Mouse (Mus musculus) heart, adult 9 months (tissue): ENCODE measurements around the gene Tapbpl.
A peak's percentile ranks its signal among the peaks of the same experiment; 100 is the strongest.

ENCODE experiments used
- DNase-seq, 2 experiments: peaks; one replicate each; pipeline ENCODE4 v3.0.0; 2022; ENCODE audit warnings: low spot score in 2 of 2

Tapbpl gene

GRCm38 (mm10) chr6:125239547-125239946 is 7.9 kb upstream of the Tapbpl start:
- no peak for DNase-seq

GRCm38 (mm10) chr6:125238396-125238795 is 6.7 kb upstream of the Tapbpl start:
- no peak for DNase-seq

DNA sequence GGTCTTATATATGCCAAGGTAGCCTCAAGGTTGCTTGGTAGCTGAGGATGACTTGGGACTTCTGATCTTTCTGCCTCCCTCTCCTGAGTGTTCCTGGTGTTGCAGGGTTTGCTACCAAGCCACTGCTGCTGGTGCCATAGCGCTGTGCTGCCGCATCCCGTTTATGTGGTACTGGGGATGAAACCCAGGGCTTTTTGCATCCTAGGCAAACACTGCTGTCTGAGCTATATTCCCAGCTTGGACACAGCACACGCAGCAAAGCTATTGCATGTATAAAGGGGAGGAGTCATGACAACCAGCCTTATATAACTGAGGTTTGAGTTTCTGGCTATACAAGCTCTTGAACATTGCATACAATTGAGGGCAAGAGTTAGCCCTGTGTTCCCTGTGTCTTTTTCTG is 5.8 kb upstream of the Tapbpl start:
- DNase-seq = no peak

GRCm38 (mm10) chr6:125236782-125237181 is 5.1 kb upstream of the Tapbpl start, which contains the start of gene Cd27:
Gene Cd27, minus strand, starts transcription at chr6:125237010.
- DNase-seq = no peak

- DNase-seq = no peak
Observed at GRCm38 (mm10) chr6:125236341-125236740, 4.7 kb upstream of the Tapbpl start.

GRCm38 (mm10) chr6:125234520-125234828 is 2.8 kb upstream of the Tapbpl start:
- DNase-seq = no peak

DNA sequence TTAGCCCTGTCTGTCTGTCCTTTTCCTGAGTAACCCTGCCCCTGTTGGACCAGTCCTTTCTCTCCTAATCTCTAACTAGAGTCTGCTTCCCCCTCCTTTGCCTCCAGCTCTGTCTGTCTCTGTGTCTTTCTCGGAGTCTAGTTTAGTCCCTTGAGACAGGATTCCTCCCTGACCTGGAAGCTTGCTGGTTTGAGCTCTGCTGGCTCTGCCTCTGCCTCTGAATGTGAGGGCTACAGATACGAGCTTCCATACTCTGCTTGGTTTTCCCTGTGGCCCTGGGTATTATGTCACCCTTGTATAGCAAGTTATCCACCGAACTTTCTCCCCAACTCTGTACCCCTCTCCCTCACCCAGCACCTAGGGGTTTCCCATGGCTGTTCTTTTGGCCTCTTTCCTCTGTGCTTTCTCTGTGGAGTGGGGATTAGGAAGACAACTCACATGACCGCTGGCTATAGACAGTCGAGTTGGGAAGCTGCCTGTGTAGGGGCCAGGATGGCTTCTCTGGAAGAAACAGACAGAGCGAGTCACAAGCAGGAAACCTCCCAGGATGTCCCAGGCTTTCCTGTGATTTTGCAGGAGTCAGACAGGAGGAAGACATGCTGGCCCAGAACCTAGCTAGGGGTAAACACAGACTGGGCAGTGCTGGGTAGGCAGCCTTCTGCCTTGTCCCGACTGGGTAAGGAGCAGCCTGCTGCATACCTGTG is 2.3 kb upstream of the Tapbpl start:
- peak in 1 of 2 experiments; percentile 19 for DNase-seq

- no peak for DNase-seq
Observed at GRCm38 (mm10) chr6:125232516-125232915, 856 bp upstream of the Tapbpl start.

GRCm38 (mm10) chr6:125232045-125232437 is 381 bp upstream of the Tapbpl start:
- no peak for DNase-seq

DNA sequence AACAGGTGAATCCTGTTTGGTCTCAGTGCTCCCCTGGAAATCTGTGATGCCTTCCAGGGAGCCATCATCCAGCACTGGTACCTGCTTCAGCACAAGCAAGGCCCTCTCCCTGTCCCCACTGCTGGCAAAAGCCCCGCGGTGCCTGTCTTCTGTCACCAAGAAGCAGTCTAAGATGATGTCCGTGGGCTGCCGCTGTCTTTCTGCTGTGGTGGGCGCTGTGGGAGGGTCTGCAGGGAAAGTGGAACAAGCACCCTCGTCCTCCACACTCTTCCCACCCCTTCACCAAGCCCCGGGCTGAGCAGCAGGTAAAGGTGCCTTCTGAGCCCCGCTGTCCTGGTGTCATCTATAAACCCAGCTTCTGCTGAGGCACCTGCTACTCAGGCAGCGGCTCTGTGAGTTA is 1.1 kb downstream of the Tapbpl start:
- DNase-seq = no peak

- DNase-seq = no peak
Observed at GRCm38 (mm10) chr6:125225518-125226115, 6.0 kb downstream of the Tapbpl start.

DNA sequence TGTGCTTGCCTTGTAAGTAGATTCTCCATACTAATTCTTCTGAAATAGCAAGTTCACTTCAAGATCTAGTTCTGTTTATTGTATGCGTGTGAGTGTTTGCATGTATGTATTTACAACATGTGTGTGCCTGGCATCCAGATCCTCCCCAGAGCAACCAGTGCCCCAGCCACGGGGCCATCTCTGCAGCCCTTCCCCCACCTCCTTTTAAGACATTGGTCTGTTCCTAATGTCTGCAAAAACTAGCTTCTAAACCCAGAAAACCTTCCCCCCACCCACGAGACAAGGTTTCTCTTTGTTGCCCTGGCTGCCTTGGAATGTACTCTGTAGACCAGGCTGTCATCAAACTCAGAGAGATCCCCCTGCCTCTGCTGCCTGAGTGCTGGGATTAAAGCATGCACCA is 9.1 kb downstream of the Tapbpl start:
- DNase-seq = no peak

- DNase-seq = peak in 1 of 2 experiments; percentile 24
Observed at GRCm38 (mm10) chr6:125222146-125222545, 9.5 kb downstream of the Tapbpl start.

- no peak for DNase-seq
Observed at GRCm38 (mm10) chr6:125221115-125221745, 10.4 kb downstream of the Tapbpl start.

DNA sequence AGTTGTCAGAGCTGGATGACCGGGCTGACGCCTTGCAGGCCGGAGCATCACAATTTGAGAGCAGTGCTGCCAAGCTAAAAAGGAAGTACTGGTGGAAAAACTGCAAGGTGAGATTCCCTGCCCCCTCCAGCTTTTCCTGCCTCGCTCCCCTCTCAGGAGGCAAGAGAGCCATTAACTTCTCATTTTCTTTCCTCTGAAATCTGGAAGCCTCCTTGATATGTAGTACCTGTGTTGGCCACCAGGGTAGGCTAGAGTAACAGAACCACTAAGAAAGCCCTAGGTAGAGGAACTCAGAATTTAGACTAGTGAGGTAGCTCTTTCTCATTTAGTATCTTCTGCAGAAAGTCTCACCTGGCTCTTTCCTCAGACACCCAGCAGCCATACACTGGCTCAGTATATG is 12.7 kb downstream of the Tapbpl start:
- peak; percentile 41 to 63 for DNase-seq

DNA sequence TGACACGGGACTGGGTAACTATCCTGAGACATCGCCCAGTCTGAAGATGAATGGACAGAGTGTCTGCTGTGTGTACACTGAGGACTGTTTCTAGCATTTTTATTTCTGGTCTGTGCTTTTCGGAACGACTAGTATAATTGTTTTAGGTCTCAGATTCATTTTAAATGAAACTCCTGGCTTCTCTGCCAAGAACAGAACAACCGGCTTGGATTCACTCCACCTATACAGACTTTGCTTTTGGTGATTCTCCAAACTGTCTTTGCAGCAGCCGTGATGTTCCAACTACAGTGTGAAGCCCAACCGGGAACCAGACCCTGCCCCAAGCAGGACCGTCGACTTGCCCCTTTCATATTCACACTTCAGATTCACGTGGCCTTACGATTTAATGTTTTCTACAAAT is 13.8 kb downstream of the Tapbpl start:
- no peak for DNase-seq

GRCm38 (mm10) chr6:125216898-125217297 is 14.8 kb downstream of the Tapbpl start:
- no peak for DNase-seq

DNA sequence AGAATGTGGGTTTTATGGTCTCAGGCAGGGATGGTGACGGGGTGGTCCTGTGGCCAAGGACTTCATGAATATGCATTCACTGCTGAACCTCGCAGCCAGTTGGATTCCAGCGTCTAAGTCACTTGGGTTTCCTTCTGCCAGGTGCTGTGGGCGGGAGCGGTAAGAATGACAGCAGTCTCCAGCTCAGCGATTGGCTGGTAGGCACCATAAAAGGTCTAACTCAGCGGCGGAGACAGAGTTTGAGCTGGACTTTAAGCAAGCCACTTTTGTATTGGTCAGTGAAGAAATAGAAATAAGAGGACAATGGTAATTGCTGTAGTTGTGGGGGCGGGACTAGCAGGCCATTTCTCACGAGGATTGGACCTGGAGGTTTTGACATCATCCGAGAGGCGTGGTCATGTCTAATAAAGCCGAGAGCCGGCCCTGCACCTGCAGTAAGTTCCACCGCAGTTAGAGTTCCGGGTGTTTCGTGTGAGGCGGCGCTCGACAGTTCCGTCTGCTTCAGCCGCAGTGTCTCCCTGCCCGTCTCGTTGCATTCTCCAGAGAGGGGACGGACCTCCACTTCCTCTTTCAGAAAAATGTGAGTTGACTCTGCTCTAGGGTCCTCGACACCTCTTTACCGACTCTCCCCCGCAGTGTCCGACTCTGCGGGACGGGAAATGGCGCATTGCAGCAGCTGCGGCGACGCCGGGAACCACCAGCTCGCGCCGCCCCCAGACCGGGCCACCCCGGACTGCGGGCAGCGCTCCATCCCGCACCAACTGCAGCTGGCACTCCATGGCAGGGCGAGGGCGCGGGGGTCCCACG is 16.3 kb downstream of the Tapbpl start, which contains the start of gene Vamp1:
Gene Vamp1 (plus strand): TSS at position 404 of the 807 bp plus-strand sequence.
- peak; percentile 97 to 98 for DNase-seq

DNA sequence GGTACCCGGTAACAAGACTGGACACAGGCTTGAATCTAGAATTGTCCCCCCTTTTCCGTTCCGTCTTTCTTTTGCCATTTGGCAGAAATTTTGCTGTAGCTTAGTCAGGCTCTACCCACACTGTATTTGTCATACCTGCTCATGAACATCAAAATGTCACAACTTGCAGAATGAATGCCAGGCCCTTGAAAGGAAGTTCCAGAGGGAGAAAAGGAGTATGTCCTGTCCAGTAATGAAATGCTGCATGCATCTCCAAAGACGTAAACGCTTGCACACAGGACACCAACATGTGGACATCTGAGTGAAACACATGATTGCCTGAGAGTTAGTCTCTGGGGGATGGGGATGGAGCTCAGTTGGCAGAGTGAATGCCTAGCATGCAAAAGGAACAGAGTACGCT is 17.9 kb downstream of the Tapbpl start:
- DNase-seq = no peak

GRCm38 (mm10) chr6:125213129-125213528 is 18.5 kb downstream of the Tapbpl start:
- DNase-seq = no peak

GRCm38 (mm10) chr6:125212621-125213020 is 19.0 kb downstream of the Tapbpl start:
- no peak for DNase-seq

GRCm38 (mm10) chr6:125210436-125210835 is 21.2 kb downstream of the Tapbpl start:
- DNase-seq = no peak
